Comparison of ENCODE assay signal across 17 mouse cellular contexts in genomic region chr11:90357371-90357770, GRCm38 (mm10). TPM values are rescaled to one million over a fixed set of nuclear protein-coding genes. Genes with fewer than 3 reads are reported as not detected.
DNase-seq lines count a peak whose midpoint lies in the region; ATAC-seq and TF ChIP-seq lines count a peak whose summit lies in the region.
"Had no signal": no experiment of that assay in that cellular context is flagged by ENCODE, and none has a peak within 500 bp of the region (broad histone marks: within the 10 kb centered on the region; RNA-seq: fewer than 3 reads in every experiment).

No protein-coding gene starts in this region.

- no peak for DNase-seq in heart, embryonic 10.5 days (ENCODE audit: low spot score)
- no peak for DNase-seq in heart, postnatal 14 days
- no peak for DNase-seq in kidney, postnatal 0 days (ENCODE audit: low spot score)
- no peak for DNase-seq in kidney, postnatal 4 days
- DNase-seq in urinary bladder, postnatal 14 days (ENCODE audit: low spot score) = peak; percentile 29
- no peak for DNase-seq in urinary bladder, postnatal 4 days (ENCODE audit: low spot score in 2 of 2)
- no peak for DNase-seq in right cerebral cortex, postnatal 4 days
- no peak for DNase-seq in left cerebral cortex, postnatal 25 days (ENCODE audit: low spot score in 2 of 2)
- DNase-seq: embryo, embryonic 11 days; gastrocnemius, postnatal 36 days; thymus, adult 18-20 months had no signal

- ATAC-seq in kidney, postnatal 0 days (replicated peaks; ENCODE audit: low FRiP score, low read depth) = no peak
- ATAC-seq: forebrain, embryonic 13.5 days; hindbrain, postnatal 0 days; midbrain, embryonic 15.5 days had no signal

- no peak overlapping the region for H3K4me3 ChIP-seq in heart, embryonic 10.5 days
- H3K4me3 ChIP-seq in kidney, postnatal 0 days (replicated peaks; ENCODE audit: low read depth, low read length) = no peak overlapping the region
- H3K4me3 ChIP-seq: forebrain, embryonic 13.5 days; limb, embryonic 12.5 days; megakaryocyte, embryonic 14.5 days; midbrain, embryonic 15.5 days had no signal

- WGBS in heart, embryonic 10.5 days = 86% methylated on average over 7 of the region's 7 CpGs
- WGBS in kidney, postnatal 0 days = 61% methylated on average over 7 of the region's 7 CpGs

- intact Hi-C loops in heart, postnatal 14 days (cut with DNase I) = no loop called here
- intact Hi-C loops in left cerebral cortex, postnatal 25 days (cut with DNase I) = no loop called here

- H3K27ac ChIP-seq in heart, embryonic 10.5 days = 0 out of 2 replicates have a peak overlapping the region, but pooled peaks have one; percentile 49
- H3K27ac ChIP-seq in kidney, postnatal 0 days = peak overlapping the region; percentile 79
- H3K27ac ChIP-seq: forebrain, embryonic 13.5 days; hindbrain, postnatal 0 days; midbrain, embryonic 15.5 days had no signal

- H3K4me1 ChIP-seq in heart, embryonic 10.5 days = peaks cover 35% of the 10 kb centered on the region
- H3K4me1 ChIP-seq in kidney, postnatal 0 days (replicated peaks; ENCODE audit: insufficient read depth, low read length) = peaks cover 22% of the 10 kb centered on the region
- H3K4me1 ChIP-seq: megakaryocyte, embryonic 14.5 days had no signal

- no peak overlapping the region for H3K4me2 ChIP-seq in kidney, postnatal 0 days (ENCODE audit: low read length)
- H3K4me2 ChIP-seq: forebrain, embryonic 13.5 days; midbrain, embryonic 15.5 days had no signal

- TF ChIP-seq CTCF in kidney, postnatal 0 days (IDR thresholded peaks at IDR 0.05; ENCODE audit: low read depth) = no peak

- H3K27me3 ChIP-seq in heart, embryonic 10.5 days (ENCODE audit: insufficient read depth, poor library complexity, severe bottlenecking) = no peaks in the 10 kb centered on the region
- no peaks in the 10 kb centered on the region for H3K27me3 ChIP-seq in kidney, postnatal 0 days (ENCODE audit: insufficient read depth, low read length)
- H3K27me3 ChIP-seq: forebrain, embryonic 13.5 days; limb, embryonic 12.5 days; midbrain, embryonic 15.5 days had no signal

- H3K9ac ChIP-seq in kidney, postnatal 0 days (ENCODE audit: low read depth, low read length) = no peak overlapping the region
- H3K9ac ChIP-seq: forebrain, embryonic 13.5 days; limb, embryonic 12.5 days; midbrain, embryonic 15.5 days had no signal

- H3K36me3 ChIP-seq in heart, embryonic 10.5 days = no peaks in the 10 kb centered on the region
- no peaks in the 10 kb centered on the region for H3K36me3 ChIP-seq in kidney, postnatal 0 days (ENCODE audit: insufficient read depth, low read length)
- H3K36me3 ChIP-seq: limb, embryonic 12.5 days; midbrain, embryonic 15.5 days had no signal

- no peaks in the 10 kb centered on the region for H3K9me3 ChIP-seq in heart, embryonic 10.5 days
- no peaks in the 10 kb centered on the region for H3K9me3 ChIP-seq in kidney, postnatal 0 days (replicated peaks; ENCODE audit: low read length)
- H3K9me3 ChIP-seq: forebrain, embryonic 13.5 days; limb, embryonic 12.5 days; megakaryocyte, embryonic 14.5 days; midbrain, embryonic 15.5 days had no signal

RNA-seq across cellular contexts. Expression of gene Hlf, which starts 33.3 kb away (rescaled TPM):
- polyA plus RNA-seq in heart, embryonic 10.5 days (2016; fragmentation: Nextera tagmentation; extraction: Ambion mirVana) = 1.7 and 3.3 TPM in 2 replicates
- total RNA-seq in heart, postnatal 14 days (2021) = 10 to 100 TPM; 21.8 to 22.4 TPM
- 2.4 and 2.6 TPM in 2 replicates for polyA plus RNA-seq in kidney, postnatal 0 days (2015; fragmentation: Nextera tagmentation; extraction: Ambion mirVana)
- total RNA-seq in left cerebral cortex, postnatal 25 days (2021) = 100 to 1,000 TPM; 112 to 117 TPM
- total RNA-seq: neutrophil, adult 5-6 weeks had no signal

Comparison
In these comparisons a context has a peak if more than half of its experiments do, and no peak if none do; other contexts are left out.
1. RNA of gene Hlf, which starts 33.3 kb away (total RNA-seq): 112 to 117 TPM in left cerebral cortex, postnatal 25 days; 21.8 to 22.4 TPM in heart, postnatal 14 days; every median in the first group is over 4 times any median in the second.